Mouse (Mus musculus) c-Kit-positive CD71-positive TER-119-positive erythroid progenitor cells, embryonic 14.5 days (primary cell): Measurements from ENCODE around the gene Krtdap.
"Not testable (repeated sequence)": the region's sequence is repeated elsewhere in the genome, so short reads cannot be mapped to it uniquely, and the experiment has no call there.

ENCODE experiments used
- DNase-seq: peaks from one replicate; pipeline ENCODE4 v3.0.0-alpha.2; 2013; ENCODE audit warnings: low spot score

The Krtdap gene

GRCm38 (mm10) chr7:30785721-30786546, 1.8 kb upstream of the Krtdap start:
- no peak for DNase-seq

- DNase-seq = no peak
Measured at GRCm38 (mm10) chr7:30790141-30790540, 2.4 kb downstream of the Krtdap start.

GRCm38 (mm10) chr7:30791921-30792320, 4.2 kb downstream of the Krtdap start:
- DNase-seq = no peak

GRCm38 (mm10) chr7:30794921-30795320, 7.2 kb downstream of the Krtdap start:
- DNase-seq = no peak

- no peak for DNase-seq
Measured at GRCm38 (mm10) chr7:30796790-30797189, 9.1 kb downstream of the Krtdap start.

GRCm38 (mm10) chr7:30800653-30801052, 13.0 kb downstream of the Krtdap start:
- no peak for DNase-seq

- DNase-seq = no peak
Measured at GRCm38 (mm10) chr7:30803256-30803655, 15.6 kb downstream of the Krtdap start.

GRCm38 (mm10) chr7:30804026-30804715, 16.5 kb downstream of the Krtdap start:
- no peak for DNase-seq

- DNase-seq = peak; percentile 37
Measured at GRCm38 (mm10) chr7:30805924-30806323, 18.2 kb downstream of the Krtdap start.

- no peak for DNase-seq
Measured at GRCm38 (mm10) chr7:30810319-30810718, 22.6 kb downstream of the Krtdap start.

- DNase-seq = no peak
Measured at GRCm38 (mm10) chr7:30811757-30812290, 24.1 kb downstream of the Krtdap start.

- no peak for DNase-seq
Measured at GRCm38 (mm10) chr7:30812291-30812807, 24.7 kb downstream of the Krtdap start.

GRCm38 (mm10) chr7:30820131-30820530, 32.4 kb downstream of the Krtdap start:
- DNase-seq = no peak

GRCm38 (mm10) chr7:30820854-30821445, 33.3 kb downstream of the Krtdap start:
- no peak for DNase-seq

- DNase-seq = no peak
Measured at GRCm38 (mm10) chr7:30821532-30821931, 33.8 kb downstream of the Krtdap start.

GRCm38 (mm10) chr7:30823675-30824074, 36.0 kb downstream of the Krtdap start, which contains the start of gene Ffar2:
TSS of gene Ffar2 (minus strand) at chr7:30823775.
- DNase-seq = no peak

- no peak for DNase-seq
Measured at GRCm38 (mm10) chr7:30824306-30824705, 36.6 kb downstream of the Krtdap start.

GRCm38 (mm10) chr7:30826660-30827059, 39.0 kb downstream of the Krtdap start:
- DNase-seq = no peak

GRCm38 (mm10) chr7:30828871-30829270, 41.2 kb downstream of the Krtdap start:
- DNase-seq = not testable (repeated sequence)

- no peak for DNase-seq
Measured at GRCm38 (mm10) chr7:30829428-30829827, 41.7 kb downstream of the Krtdap start.

GRCm38 (mm10) chr7:30832261-30832660, 44.6 kb downstream of the Krtdap start:
- no peak for DNase-seq

- DNase-seq = not testable (repeated sequence)
Measured at GRCm38 (mm10) chr7:30832684-30833083, 45.0 kb downstream of the Krtdap start.
